Mouse (Mus musculus): ENCODE results near the gene Tcf3. TPM values are rescaled to one million over a fixed set of nuclear protein-coding genes. Genes with fewer than 3 reads are reported as not detected.

Tcf3 gene
- total RNA-seq, 1 experiment from 2014 or later, result 86.5 TPM

GRCm38 (mm10) chr10:80441598-80441997, 8.2 kb upstream of the Tcf3 start:
- no peak for ATAC-seq (ENCODE audit: extremely low read depth, insufficient number of reproducible peaks, low FRiP score, poor library complexity, severe bottlenecking)

- ATAC-seq (ENCODE audit: extremely low read depth, insufficient number of reproducible peaks, low FRiP score, poor library complexity, severe bottlenecking), result no peak
These were observed 6.6 kb upstream of the Tcf3 start for GRCm38 (mm10) chr10:80440031-80440430.

DNA sequence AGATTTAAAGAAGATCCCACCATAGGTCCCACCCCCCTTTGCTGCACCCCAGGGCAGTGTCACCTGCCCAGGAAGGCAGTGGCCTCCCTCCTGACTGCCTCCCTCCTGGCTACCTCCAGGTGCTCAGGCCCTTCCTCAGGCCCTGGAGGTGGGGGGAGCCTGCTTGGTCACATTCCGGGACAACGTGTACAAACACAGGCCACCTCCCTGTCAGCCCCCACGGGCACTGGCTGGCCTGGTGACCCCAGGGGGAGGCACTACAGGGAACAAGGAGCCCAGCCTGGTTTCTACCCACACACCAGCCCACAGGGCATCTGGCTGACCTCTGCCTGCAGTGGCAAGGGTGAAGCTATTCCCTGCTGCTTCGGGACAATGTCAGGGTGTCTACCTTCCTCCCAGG, 4.5 kb upstream of the Tcf3 start:
- no peak for ATAC-seq (ENCODE audit: extremely low read depth, insufficient number of reproducible peaks, low FRiP score, poor library complexity, severe bottlenecking)

DNA sequence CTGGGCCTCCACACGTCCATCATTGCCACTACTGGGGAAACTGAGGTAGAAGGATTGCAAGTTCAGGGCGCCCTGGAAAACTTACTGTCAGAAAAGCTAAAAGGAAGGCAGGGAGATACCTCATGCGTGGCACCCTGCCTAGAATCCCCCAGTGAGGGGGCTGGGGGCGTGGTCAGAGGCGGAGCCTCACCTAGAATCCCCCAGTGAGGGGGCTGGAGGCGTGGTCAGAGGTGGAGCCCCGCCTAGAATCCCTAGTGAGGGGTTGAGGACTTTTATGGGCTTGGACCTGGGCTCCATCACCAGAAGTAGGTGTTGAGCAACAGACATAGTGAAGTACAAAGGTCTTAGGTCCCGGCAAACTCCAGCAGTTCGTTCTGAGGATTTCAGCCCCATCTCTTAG, 2.8 kb upstream of the Tcf3 start:
- no peak for ATAC-seq (ENCODE audit: extremely low read depth, insufficient number of reproducible peaks, low FRiP score, poor library complexity, severe bottlenecking)

GRCm38 (mm10) chr10:80435764-80436163, 2.3 kb upstream of the Tcf3 start:
- no peak for ATAC-seq (ENCODE audit: extremely low read depth, insufficient number of reproducible peaks, low FRiP score, poor library complexity, severe bottlenecking)

DNA sequence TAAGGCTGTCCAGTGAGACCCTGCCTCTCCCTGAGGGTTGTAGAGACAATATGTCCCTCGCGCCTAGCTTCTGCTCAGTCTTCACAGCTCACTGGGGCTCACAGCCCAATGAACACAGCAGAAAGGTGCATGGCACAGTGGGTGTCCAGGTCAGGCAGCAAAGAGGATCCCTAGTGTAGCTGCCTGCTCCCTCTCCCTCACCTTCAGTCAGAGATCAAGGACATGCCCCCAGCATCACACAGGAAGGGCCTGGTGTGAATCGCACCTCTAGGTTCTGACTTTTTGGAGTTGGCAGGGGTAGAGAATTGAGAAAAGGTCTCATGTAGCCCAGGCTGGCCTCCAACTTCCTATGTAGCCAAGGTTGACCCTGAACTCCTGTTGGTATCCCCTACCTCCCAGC, 1.4 kb upstream of the Tcf3 start:
- no peak for ATAC-seq (ENCODE audit: extremely low read depth, insufficient number of reproducible peaks, low FRiP score, poor library complexity, severe bottlenecking)

- no peak for ATAC-seq (ENCODE audit: extremely low read depth, insufficient number of reproducible peaks, low FRiP score, poor library complexity, severe bottlenecking)
These were observed 766 bp upstream of the Tcf3 start for GRCm38 (mm10) chr10:80434233-80434592.

DNA sequence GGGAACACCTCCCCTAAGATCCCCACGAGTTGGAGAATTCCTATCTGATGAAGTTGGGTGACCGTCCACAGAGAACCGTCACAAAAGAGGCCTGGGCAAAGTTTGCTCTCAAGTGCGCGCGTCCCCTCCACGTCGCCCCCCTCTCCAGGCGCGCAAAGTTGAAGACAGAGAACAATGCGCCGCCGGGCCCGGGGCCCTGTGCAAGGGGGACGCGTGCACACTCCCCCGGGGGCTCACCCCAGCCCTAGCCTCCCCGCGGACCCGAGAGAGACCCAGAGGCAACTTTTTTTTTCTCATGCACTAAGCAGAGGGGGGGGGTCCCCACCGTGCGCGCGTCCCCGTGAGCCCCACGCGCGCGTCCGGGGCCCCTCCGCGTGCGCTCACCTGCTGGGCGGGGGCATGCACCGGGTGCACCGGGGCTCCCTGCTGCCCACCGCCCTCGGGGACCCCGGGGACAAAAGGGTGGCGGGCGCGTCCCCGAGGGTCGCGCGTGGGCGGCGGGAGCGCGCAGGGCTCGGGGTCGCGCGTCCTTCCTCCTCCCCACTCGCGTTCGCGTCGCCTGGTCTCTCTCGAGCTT, 423 bp downstream of the Tcf3 start:
- no peak for ATAC-seq (ENCODE audit: extremely low read depth, insufficient number of reproducible peaks, low FRiP score, poor library complexity, severe bottlenecking)

DNA sequence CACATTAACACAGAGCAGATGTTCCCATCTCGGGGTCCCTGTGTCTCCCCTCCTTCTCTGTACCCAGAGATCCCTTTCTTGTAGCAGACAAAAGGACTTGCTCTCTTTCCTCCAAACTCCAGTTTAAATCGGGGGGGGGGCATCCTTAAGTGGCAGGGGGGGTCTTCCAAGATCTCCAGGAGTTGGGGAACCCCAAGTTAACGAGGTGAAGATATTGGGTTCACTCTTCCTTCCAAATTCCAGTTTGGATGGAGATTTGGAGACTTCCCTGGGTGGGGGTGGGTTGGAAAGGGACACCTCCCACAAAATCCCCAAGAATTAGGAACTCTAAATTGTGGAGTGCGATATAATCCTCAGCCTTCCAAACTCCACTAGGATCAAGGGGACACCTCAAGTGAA, 1.1 kb downstream of the Tcf3 start:
- no peak for ATAC-seq (ENCODE audit: extremely low read depth, insufficient number of reproducible peaks, low FRiP score, poor library complexity, severe bottlenecking)

GRCm38 (mm10) chr10:80431570-80432386, 1.7 kb downstream of the Tcf3 start:
- ATAC-seq (ENCODE audit: extremely low read depth, insufficient number of reproducible peaks, low FRiP score, poor library complexity, severe bottlenecking), result no peak

GRCm38 (mm10) chr10:80430375-80430980, 3.0 kb downstream of the Tcf3 start:
- ATAC-seq (ENCODE audit: extremely low read depth, insufficient number of reproducible peaks, low FRiP score, poor library complexity, severe bottlenecking), result no peak

DNA sequence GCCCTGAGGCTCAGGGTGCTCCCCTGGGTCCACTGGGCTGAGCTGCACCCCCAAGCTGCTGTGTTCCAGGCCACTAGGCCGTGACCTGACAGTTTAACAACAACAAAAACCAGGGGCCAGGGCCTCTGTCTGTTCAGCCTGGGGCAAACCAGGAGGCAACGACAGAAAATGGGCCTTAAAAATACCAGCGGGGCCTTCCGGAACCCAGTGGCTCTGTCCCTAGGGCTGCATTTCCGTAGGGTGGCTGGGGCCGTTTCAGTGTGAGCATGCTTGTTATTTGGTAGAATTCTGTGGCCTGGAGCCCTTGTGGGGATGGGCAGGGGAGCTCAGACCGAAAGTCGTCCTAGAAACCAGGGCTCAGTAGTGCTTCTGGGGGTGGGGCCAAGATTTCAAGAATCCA, 3.6 kb downstream of the Tcf3 start:
- peak; percentile 28 for ATAC-seq (ENCODE audit: extremely low read depth, insufficient number of reproducible peaks, low FRiP score, poor library complexity, severe bottlenecking)

DNA sequence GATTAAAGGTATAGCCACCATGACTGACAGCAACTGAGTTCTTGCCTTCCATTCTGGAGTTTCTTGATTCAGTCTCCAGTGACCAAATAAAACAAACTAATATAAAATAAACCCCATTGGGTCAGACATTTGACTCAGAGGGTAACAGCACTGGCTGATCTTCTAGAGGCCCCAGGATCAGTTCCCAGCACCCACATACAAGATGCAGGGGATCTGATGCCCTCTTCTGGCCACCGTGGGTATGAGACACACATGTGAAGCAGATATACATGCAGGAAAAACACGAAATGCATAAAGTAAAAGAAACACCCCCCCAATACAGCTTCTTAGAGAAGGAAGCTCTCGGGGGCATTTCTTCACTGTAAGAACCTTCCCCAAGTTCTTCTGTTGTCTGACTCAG, 8.4 kb downstream of the Tcf3 start:
- no peak for ATAC-seq (ENCODE audit: extremely low read depth, insufficient number of reproducible peaks, low FRiP score, poor library complexity, severe bottlenecking)

DNA sequence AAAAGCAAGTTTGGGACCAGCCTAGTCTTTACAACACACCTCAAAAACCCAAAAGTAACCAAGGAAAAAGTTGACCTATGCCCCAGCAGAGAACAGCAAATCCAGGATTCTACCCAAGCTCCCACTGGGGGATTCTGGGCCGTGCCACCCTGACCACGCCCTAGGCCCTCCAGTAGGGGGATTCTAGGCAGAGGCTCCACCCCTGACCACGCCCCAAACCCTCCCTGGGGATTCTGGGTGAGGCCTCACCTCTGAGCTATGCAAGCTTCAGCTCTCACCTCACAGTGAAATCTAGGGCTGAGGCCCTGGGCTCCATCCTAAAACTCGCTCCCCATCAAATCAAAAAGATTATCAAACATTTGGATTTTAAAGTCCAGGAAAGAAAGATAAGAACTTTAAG, 9.9 kb downstream of the Tcf3 start:
- ATAC-seq (ENCODE audit: extremely low read depth, insufficient number of reproducible peaks, low FRiP score, poor library complexity, severe bottlenecking), result no peak

GRCm38 (mm10) chr10:80421651-80422472, 11.6 kb downstream of the Tcf3 start:
- no peak for ATAC-seq (ENCODE audit: extremely low read depth, insufficient number of reproducible peaks, low FRiP score, poor library complexity, severe bottlenecking)

DNA sequence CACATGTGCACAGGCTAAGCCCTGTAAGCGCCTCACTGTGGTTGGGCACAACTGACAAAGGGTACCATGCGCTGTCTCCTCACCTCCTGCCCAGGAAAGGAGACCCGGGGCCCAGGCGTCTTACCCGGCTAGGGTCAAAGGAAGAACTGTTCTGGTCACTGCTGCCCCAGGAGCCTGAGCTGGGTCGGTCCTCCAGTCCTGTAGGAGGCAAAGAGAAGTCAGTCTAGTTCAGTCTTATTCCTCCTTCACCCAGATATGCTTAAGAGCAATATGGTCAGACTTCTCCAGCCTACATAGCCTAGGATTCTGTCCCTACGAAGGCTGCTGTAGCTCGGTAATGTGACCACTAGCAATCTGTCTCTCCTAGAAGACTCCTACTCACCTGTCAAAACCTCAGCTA, 12.2 kb downstream of the Tcf3 start:
- ATAC-seq (ENCODE audit: extremely low read depth, insufficient number of reproducible peaks, low FRiP score, poor library complexity, severe bottlenecking), result no peak

GRCm38 (mm10) chr10:80420729-80421128, 12.7 kb downstream of the Tcf3 start:
- no peak for ATAC-seq (ENCODE audit: extremely low read depth, insufficient number of reproducible peaks, low FRiP score, poor library complexity, severe bottlenecking)

GRCm38 (mm10) chr10:80419419-80419818, 14.0 kb downstream of the Tcf3 start:
- ATAC-seq (ENCODE audit: extremely low read depth, insufficient number of reproducible peaks, low FRiP score, poor library complexity, severe bottlenecking), result no peak

- no peak for ATAC-seq (ENCODE audit: extremely low read depth, insufficient number of reproducible peaks, low FRiP score, poor library complexity, severe bottlenecking)
These were observed 15.1 kb downstream of the Tcf3 start for GRCm38 (mm10) chr10:80418311-80418710.

DNA sequence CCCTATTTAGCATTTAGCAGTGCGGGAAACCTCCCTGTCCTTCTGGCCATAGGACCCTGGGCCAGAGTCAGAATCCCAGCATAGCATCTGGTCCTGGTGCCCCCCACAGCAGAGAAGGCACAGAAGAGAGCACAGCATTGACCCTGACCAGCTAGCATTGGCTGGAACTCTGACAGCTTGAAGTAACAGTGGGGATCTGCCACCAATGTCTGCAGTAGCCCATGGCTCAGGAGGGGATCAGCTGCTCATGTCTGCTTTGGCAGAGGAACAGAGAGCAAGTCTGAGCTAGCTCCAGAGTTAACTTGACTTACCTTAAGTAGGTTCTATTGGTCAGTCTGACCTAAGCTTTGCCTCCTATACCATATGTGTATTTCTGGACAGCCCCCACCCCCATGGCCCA, 15.6 kb downstream of the Tcf3 start:
- no peak for ATAC-seq (ENCODE audit: extremely low read depth, insufficient number of reproducible peaks, low FRiP score, poor library complexity, severe bottlenecking)
